Mouse (Mus musculus) Patski (cell line): Measurements from ENCODE around the gene Asrgl1. TPM values are rescaled to one million over a fixed set of nuclear protein-coding genes. Genes with fewer than 3 reads are reported as not detected.

Experiments
- ATAC-seq: fragments of 100-300 bp; one replicate; pipeline ENCODE4 v1.8.0; 2021
- CTCF ChIA-PET: fragments of 350-600 bp; sonication (Branson Sonifier 250); formaldehyde crosslinking; loops from one replicate; lab custom pipeline; 2022; ENCODE audit warnings: inconsistent platforms; lab: Charles Lee
- POLR2A ChIA-PET: fragments of 350-600 bp; sonication (Branson Sonifier 250); formaldehyde crosslinking; loops from one replicate; lab custom pipeline; 2022; ENCODE audit warnings: antibody characterized with exemption, inconsistent platforms; lab: Charles Lee
- DNase-seq: peaks from one replicate; pipeline ENCODE4 v3.0.0-alpha.2; 2011; ENCODE audit warnings: low read depth, low spot score
- H3K27me3 ChIP-seq: fragments of 371-371 bp; one replicate; pipeline ENCODE4 v1.5.1; 2021
- CTCF ChIP-seq: fragments of 100-300 bp; IDR thresholded peaks from one replicate; pipeline ENCODE4 v1.5.1; 2021
- in situ Hi-C: fragments of 300-500 bp; cut with MboI; formaldehyde crosslinking; loops from 3 replicates; pipeline ENCODE4 v1.11.1; 2018; ENCODE audit warnings: low pct_unique_long_range_greater_than_20kb, mixed read lengths
- polyA plus RNA-seq: library from polyadenylated mRNA; unstranded; gene quantifications from one replicate; pipeline ENCODE4 v1.2.3, GENCODE M21; 2021

Gene Asrgl1
- polyA plus RNA-seq, 1 experiment from 2014 or later = 9.5 TPM

GRCm38 (mm10) chr19:9106096-9106495 is 29.3 kb downstream of the Asrgl1 start:
- ATAC-seq (no peak), DNase-seq (no peak)
- H3K27me3 ChIP-seq = no peaks in the 10 kb centered on the region
- ChIA-PET POLR2A (interaction anchor here (1.5 kb wide), 1 partner anchor 129 kb away, joined by 4 read pairs; no protein-coding TSS in a partner anchor), CTCF (interaction anchor here (0.8 to 2.2 kb wide), 2 partner anchors 20 to 26 kb away, joined by 3 to 6 read pairs; no protein-coding TSS in a partner anchor)
- in situ Hi-C loops = no loop called here
- no peak for TF ChIP-seq CTCF

DNA sequence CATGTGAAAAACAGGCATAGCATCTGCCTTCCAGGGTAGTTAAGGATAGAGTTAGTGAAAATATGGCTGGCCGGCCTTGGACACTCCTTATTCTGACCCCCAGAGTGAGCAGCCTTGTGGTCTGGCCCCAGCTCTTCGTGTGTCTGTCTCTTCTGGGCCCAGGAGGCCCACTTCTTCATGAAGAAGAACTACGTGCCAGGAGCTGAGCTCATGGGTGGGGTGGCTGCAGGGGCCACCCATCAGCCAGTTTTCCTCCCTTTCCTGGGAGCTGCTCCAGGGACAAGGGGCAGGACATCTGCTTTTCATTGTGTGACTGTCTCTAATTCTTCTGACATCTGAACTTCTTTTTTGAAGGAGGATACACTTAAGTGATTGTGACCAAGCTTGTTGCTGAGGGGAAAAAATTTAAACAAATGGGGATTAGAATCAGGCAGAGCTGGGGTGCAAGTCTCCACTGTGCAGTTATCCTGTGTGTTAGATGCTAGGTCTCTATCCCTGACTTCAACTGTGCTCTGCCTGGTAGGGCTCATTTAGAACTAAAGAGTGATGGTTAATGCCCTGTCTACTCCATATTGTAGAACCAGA is 30.2 kb downstream of the Asrgl1 start:
- ChIA-PET POLR2A (interaction anchor here (0.5 to 1.5 kb wide), 2 partner anchors 128 to 175 kb away, joined by 3 to 4 read pairs; no protein-coding TSS in a partner anchor), CTCF (interaction anchor here (2.0 to 2.2 kb wide), 2 partner anchors 19 to 23 kb away, joined by 4 to 6 read pairs; no protein-coding TSS in a partner anchor)
- ATAC-seq (no peak), DNase-seq (no peak)
- H3K27me3 ChIP-seq = no peaks in the 10 kb centered on the region
- TF ChIP-seq CTCF = no peak
- in situ Hi-C loops = no loop called here

DNA sequence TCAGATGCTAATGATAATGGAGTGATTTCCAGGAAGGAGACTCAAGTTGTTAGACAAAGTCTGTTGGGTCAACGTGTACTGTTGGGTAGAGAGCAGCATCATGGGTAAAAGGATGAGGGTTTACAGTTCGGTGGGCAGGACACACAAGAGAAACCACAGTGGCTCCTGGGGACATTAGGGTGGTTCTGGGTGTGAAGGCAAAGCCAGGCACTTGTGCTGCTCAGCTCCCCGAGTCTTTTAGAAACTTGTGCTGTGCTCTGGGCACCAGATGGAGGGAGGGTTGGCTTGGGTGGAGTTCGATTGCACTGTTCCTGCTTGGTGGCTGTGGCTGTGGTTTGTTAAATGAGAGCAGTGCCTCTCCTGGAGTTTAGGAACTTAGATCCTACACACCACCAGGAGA is 31.4 kb downstream of the Asrgl1 start:
- in situ Hi-C loops = no loop called here
- POLR2A ChIA-PET = no interaction called here

GRCm38 (mm10) chr19:9101062-9101457 is 34.4 kb downstream of the Asrgl1 start:
- in situ Hi-C loops = no loop called here
- CTCF ChIA-PET = interaction anchor here (1.0 to 6.0 kb wide), 2 partner anchors 11 to 18 kb away, joined by 3 to 21 read pairs; no protein-coding TSS in a partner anchor
- DNase-seq (no peak), ATAC-seq (no peak)
- no peak for TF ChIP-seq CTCF
- POLR2A ChIA-PET = no interaction called here
- no peaks in the 10 kb centered on the region for H3K27me3 ChIP-seq

More for the DNA sequence above, 31.4 kb downstream of the Asrgl1 start:
- DNase-seq (no peak), ATAC-seq (no peak)
- CTCF ChIA-PET = interaction anchor here (1.5 to 2.0 kb wide), 2 partner anchors 22 to 127 kb away, joined by 4 read pairs; no protein-coding TSS in a partner anchor
- no peaks in the 10 kb centered on the region for H3K27me3 ChIP-seq
- TF ChIP-seq CTCF = no peak

- ChIA-PET POLR2A (no interaction called here), CTCF (interaction anchor here (1.0 to 6.0 kb wide), 4 partner anchors 9 to 124 kb away, joined by 3 to 21 read pairs (median 8); no protein-coding TSS in a partner anchor)
- in situ Hi-C loops = no loop called here
- ATAC-seq = no peak
- H3K27me3 ChIP-seq = no peaks in the 10 kb centered on the region
- no peak for TF ChIP-seq CTCF
- DNase-seq = no peak
These were observed 35.0 kb downstream of the Asrgl1 start for GRCm38 (mm10) chr19:9100297-9101061.

DNA sequence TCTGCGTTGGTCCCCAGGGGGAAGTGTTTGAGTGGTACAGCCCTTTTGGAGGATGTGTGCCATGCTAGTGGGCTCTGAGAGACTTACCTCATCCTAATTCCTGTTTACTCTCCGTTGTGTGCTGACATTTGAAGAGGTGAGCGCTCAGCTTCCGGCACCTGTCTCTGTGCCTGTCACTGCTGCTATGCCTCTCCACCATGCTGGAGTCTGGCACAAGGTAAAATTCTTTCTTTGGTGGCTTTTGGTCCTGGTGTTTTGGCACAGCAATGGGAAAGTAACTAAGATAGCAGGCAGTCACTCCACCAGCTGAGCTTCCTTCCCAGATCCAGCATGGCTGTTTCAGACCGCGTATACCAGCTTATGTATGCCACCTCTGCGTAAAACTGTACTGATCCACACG is 35.7 kb downstream of the Asrgl1 start:
- no peak for TF ChIP-seq CTCF
- in situ Hi-C loops = no loop called here
- POLR2A ChIA-PET = no interaction called here
- CTCF ChIA-PET = interaction anchor here (1.8 to 6.0 kb wide), 3 partner anchors 10 to 123 kb away, joined by 7 to 21 read pairs (median 8); no protein-coding TSS in a partner anchor
- no peak for ATAC-seq
- H3K27me3 ChIP-seq = no peaks in the 10 kb centered on the region
- DNase-seq = no peak

DNA sequence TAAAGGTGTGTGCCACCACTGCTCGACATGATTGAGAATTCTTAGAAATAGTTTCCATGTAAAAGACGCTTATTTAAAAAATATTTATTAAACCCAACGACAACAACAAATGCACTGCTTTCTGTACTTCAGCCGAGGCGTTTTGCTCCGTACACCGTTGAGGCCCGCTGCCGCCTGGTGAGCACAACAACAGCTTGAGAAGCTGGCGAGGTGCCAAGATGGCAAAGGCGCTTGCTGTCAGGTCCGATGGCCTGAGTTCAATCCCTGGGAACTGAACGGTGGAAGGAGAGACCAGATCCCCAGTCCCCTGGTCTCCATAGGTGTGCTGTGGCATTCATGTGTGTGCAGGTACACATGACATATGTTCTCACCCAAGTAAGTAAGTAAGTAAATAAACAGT is 38.0 kb downstream of the Asrgl1 start:
- no peak for DNase-seq

DNA sequence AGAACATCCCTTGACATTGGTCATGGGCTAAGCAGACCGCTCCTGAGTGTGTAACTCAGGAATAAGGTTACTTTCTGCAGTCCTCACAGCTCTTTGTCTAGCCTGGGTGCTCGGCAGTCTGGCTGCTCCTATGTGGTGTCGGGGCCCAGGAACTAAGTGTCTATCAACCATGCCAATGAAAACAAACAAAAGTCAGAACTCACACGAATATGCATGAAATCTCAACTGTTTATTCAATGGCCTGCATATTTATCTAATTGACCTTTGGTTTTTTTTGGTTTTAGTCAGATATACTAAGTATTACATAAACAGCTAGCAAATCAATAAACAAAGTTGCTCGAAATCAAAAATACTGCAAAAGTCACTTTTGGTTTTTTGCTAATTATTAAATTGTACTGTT is 40.3 kb downstream of the Asrgl1 start:
- ChIA-PET CTCF (interaction anchor here (0.7 to 1.1 kb wide), 2 partner anchors 119 to 255 kb away, joined by 3 to 4 read pairs; no protein-coding TSS in a partner anchor), POLR2A (interaction anchor here (1.4 kb wide), 1 partner anchor 12 kb away, joined by 6 read pairs; no protein-coding TSS in a partner anchor)
- ATAC-seq = no peak
- no peak for DNase-seq
- in situ Hi-C loops = no loop called here
- no peak for TF ChIP-seq CTCF
- no peaks in the 10 kb centered on the region for H3K27me3 ChIP-seq

More for the DNA sequence above, 38.0 kb downstream of the Asrgl1 start:
- CTCF ChIA-PET = interaction anchor here (1.4 to 6.0 kb wide), 2 partner anchors 15 to 105 kb away, joined by 3 to 21 read pairs; no protein-coding TSS in a partner anchor
- H3K27me3 ChIP-seq = no peaks in the 10 kb centered on the region
- POLR2A ChIA-PET = no interaction called here
- ATAC-seq = no peak
- in situ Hi-C loops = no loop called here
- TF ChIP-seq CTCF = no peak

- ChIA-PET POLR2A (no interaction called here), CTCF (no interaction called here)
- TF ChIP-seq CTCF = no peak
- in situ Hi-C loops = no loop called here
- DNase-seq = no peak
- no peak for ATAC-seq
- H3K27me3 ChIP-seq = no peaks in the 10 kb centered on the region
These were observed 44.7 kb downstream of the Asrgl1 start for GRCm38 (mm10) chr19:9090709-9091108.

DNA sequence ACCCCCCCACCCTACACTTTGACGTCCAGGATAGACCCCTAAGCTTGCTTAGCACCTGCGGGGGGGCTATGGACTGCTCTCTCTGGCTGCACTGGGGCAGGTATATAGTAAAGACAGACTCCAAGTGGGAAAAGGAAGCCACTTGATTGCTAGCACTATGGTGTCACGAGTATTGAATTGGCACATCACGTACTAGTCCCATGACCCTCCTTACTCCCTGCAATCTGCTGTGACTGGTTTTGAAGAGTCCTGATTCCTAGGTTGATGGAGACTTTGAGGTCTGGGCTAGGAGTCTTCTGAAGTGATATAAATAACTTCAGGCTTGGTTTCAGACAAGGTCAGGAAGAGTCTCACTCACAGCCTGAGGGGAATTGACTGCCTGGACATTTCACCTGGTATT is 45.2 kb downstream of the Asrgl1 start:
- ChIA-PET POLR2A (interaction anchor here (0.6 kb wide), 1 partner anchor 103 kb away, joined by 3 read pairs; no protein-coding TSS in a partner anchor), CTCF (no interaction called here)
- DNase-seq = no peak
- no peak for TF ChIP-seq CTCF
- in situ Hi-C loops = no loop called here
- H3K27me3 ChIP-seq = no peaks in the 10 kb centered on the region
- no peak for ATAC-seq
